Mouse (Mus musculus) midbrain, embryonic 10.5 days (tissue): ENCODE measurements around the gene Brsk1. TPM values are rescaled to one million over a fixed set of nuclear protein-coding genes. Genes with fewer than 3 reads are reported as not detected.

Experiments used
- polyA plus RNA-seq: library from polyadenylated mRNA; unstranded; fragments of >200 nt; fragmentation: Nextera tagmentation; extraction: Ambion mirVana; gene quantifications from 2 replicates; pipeline ENCODE4 v1.2.1, GENCODE M21; 2016

Brsk1 gene
- polyA plus RNA-seq, 1 experiment from 2014 or later: 1.7 TPM

Other genes starting within 250 kb of the Brsk1 start
- gene Rdh13, start 245.0 kb upstream of the Brsk1 start, polyA plus RNA-seq: 34.9 and 35.8 TPM in 2 replicates
- 2.9 and 3.4 TPM in 2 replicates for gene Eps8l1, start 229.9 kb upstream of the Brsk1 start, polyA plus RNA-seq
- gene Ppp1r12c, start 188.9 kb upstream of the Brsk1 start, polyA plus RNA-seq: 33.5 and 40.4 TPM in 2 replicates
- gene Tnnt1, start 174.2 kb upstream of the Brsk1 start, polyA plus RNA-seq: 4.7 and 6.0 TPM in 2 replicates
- 2.0 and 2.3 TPM in 2 replicates for gene Tnni3, start 166.4 kb upstream of the Brsk1 start, polyA plus RNA-seq
- gene Dnaaf3, start 158.2 kb upstream of the Brsk1 start, polyA plus RNA-seq: 1.8 and 2.2 TPM in 2 replicates
- 5.0 and 9.8 TPM in 2 replicates for gene Syt5, start 143.1 kb upstream of the Brsk1 start, polyA plus RNA-seq
- gene Ptprh, start 86.6 kb upstream of the Brsk1 start, polyA plus RNA-seq: not detected in 2 replicates
- gene Tmem86b, start 59.2 kb upstream of the Brsk1 start, polyA plus RNA-seq: 1.8 and 2.8 TPM in 2 replicates
- 9.2 and 9.8 TPM in 2 replicates for gene Ppp6r1, start 31.6 kb upstream of the Brsk1 start, polyA plus RNA-seq
- gene Hspbp1, start 5.5 kb upstream of the Brsk1 start, polyA plus RNA-seq: 132 and 142 TPM in 2 replicates
- 0.10 TPM in 2 replicates for gene Tmem150b, start 34.6 kb downstream of the Brsk1 start, polyA plus RNA-seq
- 91.6 and 103 TPM in 2 replicates for gene Kmt5c, start 49.5 kb downstream of the Brsk1 start, polyA plus RNA-seq
- 44.1 and 46.7 TPM in 2 replicates for gene Cox6b2, start 62.5 kb downstream of the Brsk1 start, polyA plus RNA-seq
- gene Fam71e2, start 80.7 kb downstream of the Brsk1 start, polyA plus RNA-seq: not detected in 2 replicates
- 0.21 TPM in 1 of 2 replicates, not detected in the other for gene Il11, start 92.3 kb downstream of the Brsk1 start, polyA plus RNA-seq
- not detected in 2 replicates for gene Tmem190, start 92.3 kb downstream of the Brsk1 start, polyA plus RNA-seq
- 2.7 and 3.4 TPM in 2 replicates for gene Tmem238, start 99.1 kb downstream of the Brsk1 start, polyA plus RNA-seq
- 339 and 383 TPM in 2 replicates for gene Rpl28, start 102.3 kb downstream of the Brsk1 start, polyA plus RNA-seq
- gene Ube2s, start 122.0 kb downstream of the Brsk1 start, polyA plus RNA-seq: 357 and 426 TPM in 2 replicates
- gene Shisa7, start 154.1 kb downstream of the Brsk1 start, polyA plus RNA-seq: 0.28 and 1.1 TPM in 2 replicates
- gene Isoc2b, start 179.7 kb downstream of the Brsk1 start, polyA plus RNA-seq: 2.8 and 4.1 TPM in 2 replicates
- 0.64 and 0.70 TPM in 2 replicates for gene Isoc2a, start 186.5 kb downstream of the Brsk1 start, polyA plus RNA-seq
- gene Gm36210, start 215.9 kb downstream of the Brsk1 start, polyA plus RNA-seq: 0.20 TPM in 1 of 2 replicates, not detected in the other
- 4.3 and 4.7 TPM in 2 replicates for gene Zfp628, start 224.6 kb downstream of the Brsk1 start, polyA plus RNA-seq
- gene Nat14, start 231.4 kb downstream of the Brsk1 start, polyA plus RNA-seq: 10.4 and 11.6 TPM in 2 replicates
- gene Ssc5d, start 235.2 kb downstream of the Brsk1 start, polyA plus RNA-seq: 1.6 and 1.9 TPM in 2 replicates